Mouse (Mus musculus): ENCODE results near the gene Sh2d3c.

DNA sequence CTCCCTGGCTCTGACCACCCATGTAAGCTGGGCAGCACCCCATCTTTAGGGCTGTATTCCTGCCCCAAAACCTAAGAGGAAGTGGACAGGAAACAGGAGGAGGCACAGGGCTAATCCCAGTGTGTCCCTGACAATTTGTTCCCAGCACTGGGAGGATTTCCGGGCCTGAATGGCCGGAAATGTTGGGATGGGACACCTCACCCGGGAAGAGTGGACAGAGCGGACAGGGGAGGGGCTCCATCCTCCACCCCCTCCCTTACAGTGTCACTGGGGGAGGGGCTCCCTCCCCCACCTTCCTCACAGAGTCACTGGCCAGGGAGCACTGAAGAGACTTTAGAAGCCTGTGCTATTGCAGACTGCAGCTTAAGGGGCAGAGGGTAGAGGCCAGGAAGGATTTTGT, 14.1 kb downstream of the Sh2d3c start:
- TF ChIP-seq POLR2A (IDR thresholded peaks at IDR 0.05; ENCODE audit: borderline replicate concordance, extremely low read depth, low read depth, low read length) (no peak; the same call in 1 of the 2 replicates), CTCF (IDR thresholded peaks at IDR 0.05; ENCODE audit: insufficient read depth, low read length) (no peak)

Data from lung, adult 2 months (tissue).